Mouse (Mus musculus) forebrain, postnatal 0 days (tissue): ENCODE results near the gene Erc2. TPM values are rescaled to one million over a fixed set of nuclear protein-coding genes. Genes with fewer than 3 reads are reported as not detected.

ENCODE experiments used
- ATAC-seq: fragments of 200-750 bp; cut with Nextera tagmentation; 2 replicates; pipeline ENCODE4 v1.8.0; 2017; ENCODE audit warnings: mild to moderate bottlenecking, moderate library complexity
- DNase-seq: peaks from one replicate; pipeline ENCODE4 v3.0.0-alpha.2; 2015
- H3K27ac ChIP-seq: fragments of 300-500 bp; sonication (generic); 2 replicates; pipeline ENCODE4 v1.5.1; 2014; ENCODE audit warnings: low read depth, mild to moderate bottlenecking, antibody characterized with exemption, low read length, moderate library complexity, mixed read lengths
- H3K27me3 ChIP-seq: fragments of 300-500 bp; sonication (generic); 2 replicates; pipeline ENCODE4 v1.6.1; 2014; ENCODE audit warnings: mild to moderate bottlenecking, low read length, mixed read lengths; ENCODE audit not compliant: insufficient read depth
- H3K36me3 ChIP-seq: fragments of 300-500 bp; sonication (generic); 2 replicates; pipeline ENCODE4 v1.6.1; 2014; ENCODE audit warnings: mild to moderate bottlenecking, moderate library complexity; ENCODE audit not compliant: insufficient read depth
- H3K4me1 ChIP-seq: fragments of 300-500 bp; sonication (generic); 2 replicates; pipeline ENCODE4 v1.6.1; 2014; ENCODE audit warnings: antibody characterized with exemption; ENCODE audit not compliant: insufficient read depth
- H3K4me2 ChIP-seq: fragments of 300-500 bp; sonication (generic); 2 replicates; pipeline ENCODE4 v1.6.1; 2014; ENCODE audit warnings: low read depth, mild to moderate bottlenecking, moderate library complexity
- H3K4me3 ChIP-seq: fragments of 300-500 bp; sonication (generic); 2 replicates; pipeline ENCODE4 v1.5.1; 2014; ENCODE audit warnings: low read depth, low read length, mixed read lengths
- H3K9ac ChIP-seq: fragments of 300-500 bp; sonication (generic); 2 replicates; pipeline ENCODE4 v1.6.1; 2014; ENCODE audit warnings: mild to moderate bottlenecking
- H3K9me3 ChIP-seq: fragments of 300-500 bp; sonication (generic); 2 replicates; pipeline ENCODE4 v1.6.1; 2016; ENCODE audit warnings: low read length
- CTCF ChIP-seq: sonication (generic); IDR thresholded peaks from 2 replicates; pipeline ENCODE4 v1.5.1; 2016; ENCODE audit warnings: antibody characterized with exemption, control low read depth, low read depth
- WGBS: fragments of 180-500 bp; shearing (Covaris S2); extraction: QIAGEN DNeasy Blood & Tissue Kit; methylation state at CpG from one replicate; pipeline ENCODE4 v1.1.7; 2014; 5-methylcytosine and 5-hydroxymethylcytosine counted together
- polyA plus RNA-seq: library from polyadenylated mRNA; unstranded; fragments of >200 nt; fragmentation: Nextera tagmentation; extraction: Ambion mirVana; gene quantifications from 2 replicates; pipeline ENCODE4 v1.2.1, GENCODE M21; 2015
- total RNA-seq: library from RNA; depleted of rRNA; stranded (reverse); fragments of >200 nt; gene quantifications from 2 replicates; pipeline ENCODE4 v1.2.3, GENCODE M21; 2014

Erc2 gene
- total and polyA plus RNA-seq, 2 experiments from 2014 or later: 106 to 117 TPM

GRCm38 (mm10) chr14:28370713-28371112, 748.5 kb downstream of the Erc2 start:
- Histone ChIP-seq H3K36me3 (no peaks in the 10 kb centered on the region), H3K9ac (no peak overlapping the region), H3K27ac (no peak overlapping the region), H3K4me1 (no peaks in the 10 kb centered on the region), H3K4me3 (no peak overlapping the region), H3K9me3 (no peaks in the 10 kb centered on the region), H3K4me2 (no peak overlapping the region), H3K27me3 (no peaks in the 10 kb centered on the region)
- TF ChIP-seq CTCF: no peak
- DNase-seq: no peak
- ATAC-seq: no peak
- WGBS: 81% methylated on average over 8 of the region's 8 CpGs

- Histone ChIP-seq H3K9me3 (no peaks in the 10 kb centered on the region), H3K4me1 (no peaks in the 10 kb centered on the region), H3K27me3 (no peaks in the 10 kb centered on the region), H3K4me2 (no peak overlapping the region), H3K4me3 (no peak overlapping the region), H3K36me3 (no peaks in the 10 kb centered on the region), H3K27ac (no peak overlapping the region), H3K9ac (no peak overlapping the region)
- ATAC-seq (no peak), DNase-seq (no peak)
- WGBS: 76% methylated on average over 10 of the region's 10 CpGs
- TF ChIP-seq CTCF: no peak
Measured at GRCm38 (mm10) chr14:28371651-28372050, 749.4 kb downstream of the Erc2 start.

- Histone ChIP-seq H3K27ac (no peak overlapping the region), H3K4me3 (no peak overlapping the region), H3K4me2 (no peak overlapping the region), H3K9me3 (no peaks in the 10 kb centered on the region), H3K9ac (no peak overlapping the region), H3K27me3 (peaks cover 3% of the 10 kb centered on the region; the same call in 1 of the 2 replicates), H3K36me3 (no peaks in the 10 kb centered on the region), H3K4me1 (no peaks in the 10 kb centered on the region)
- DNase-seq (peak; percentile 29), ATAC-seq (no peak)
- WGBS: 5% methylated on average over 10 of the region's 10 CpGs
- no peak for TF ChIP-seq CTCF
Measured at GRCm38 (mm10) chr14:28375642-28376091, 753.4 kb downstream of the Erc2 start.

- ATAC-seq: no peak
- H3K4me2 ChIP-seq: no peak overlapping the region
- no peak overlapping the region for H3K27ac ChIP-seq
- H3K4me3 ChIP-seq: no peak overlapping the region
- WGBS: 46% methylated on average over 9 of the region's 9 CpGs
- no peaks in the 10 kb centered on the region for H3K9me3 ChIP-seq
- no peak overlapping the region for H3K9ac ChIP-seq
- H3K36me3 ChIP-seq: no peaks in the 10 kb centered on the region
- peaks cover 7% of the 10 kb centered on the region; the same call in 1 of the 2 replicates for H3K27me3 ChIP-seq
- H3K4me1 ChIP-seq: no peaks in the 10 kb centered on the region
- DNase-seq: no peak
- TF ChIP-seq CTCF: no peak
Measured at GRCm38 (mm10) chr14:28376208-28376805, 754.1 kb downstream of the Erc2 start.

GRCm38 (mm10) chr14:28377519-28377918, 755.3 kb downstream of the Erc2 start:
- H3K4me2 ChIP-seq: no peak overlapping the region
- H3K36me3 ChIP-seq: no peaks in the 10 kb centered on the region
- H3K27ac ChIP-seq: no peak overlapping the region
- H3K9me3 ChIP-seq: no peaks in the 10 kb centered on the region
- 78% methylated on average over 3 of the region's 3 CpGs for WGBS
- no peak overlapping the region for H3K4me3 ChIP-seq
- ATAC-seq (no peak), DNase-seq (no peak)
- H3K9ac ChIP-seq: no peak overlapping the region
- 0 out of 2 replicates have a peak, but pooled peaks cover 3% of the 10 kb centered on the region for H3K4me1 ChIP-seq
- H3K27me3 ChIP-seq: peaks cover 7% of the 10 kb centered on the region; the same call in 1 of the 2 replicates
- TF ChIP-seq CTCF: no peak

GRCm38 (mm10) chr14:28380129-28380528, 757.9 kb downstream of the Erc2 start:
- TF ChIP-seq CTCF: no peak
- no peak overlapping the region for H3K27ac ChIP-seq
- H3K4me3 ChIP-seq: no peak overlapping the region
- 0 out of 2 replicates have a peak, but pooled peaks cover 3% of the 10 kb centered on the region for H3K4me1 ChIP-seq
- DNase-seq: no peak
- 72% methylated on average over 3 of the region's 3 CpGs for WGBS
- peaks cover 7% of the 10 kb centered on the region; the same call in 1 of the 2 replicates for H3K27me3 ChIP-seq
- no peaks in the 10 kb centered on the region for H3K36me3 ChIP-seq
- no peak for ATAC-seq
- H3K4me2 ChIP-seq: no peak overlapping the region
- no peak overlapping the region for H3K9ac ChIP-seq
- H3K9me3 ChIP-seq: no peaks in the 10 kb centered on the region

- Histone ChIP-seq H3K27me3 (peaks cover 7% of the 10 kb centered on the region; the same call in 1 of the 2 replicates), H3K4me2 (no peak overlapping the region), H3K27ac (no peak overlapping the region), H3K9me3 (no peaks in the 10 kb centered on the region), H3K36me3 (no peaks in the 10 kb centered on the region), H3K4me3 (no peak overlapping the region), H3K4me1 (0 out of 2 replicates have a peak, but pooled peaks cover 3% of the 10 kb centered on the region), H3K9ac (no peak overlapping the region)
- 26% methylated on average over 14 of the region's 14 CpGs for WGBS
- TF ChIP-seq CTCF: no peak
- peak; percentile 63; the same call in 1 of the 2 replicates for ATAC-seq
- DNase-seq: peak; percentile 17
Measured at GRCm38 (mm10) chr14:28381801-28382550, 759.7 kb downstream of the Erc2 start.
